Mouse (Mus musculus): Measurements from ENCODE around the gene Gpbar1. TPM values are rescaled to one million over a fixed set of nuclear protein-coding genes. Genes with fewer than 3 reads are reported as not detected.

Gene Gpbar1
- polyA plus RNA-seq, 2 experiments: 0.34 TPM; not detected in 1

DNA sequence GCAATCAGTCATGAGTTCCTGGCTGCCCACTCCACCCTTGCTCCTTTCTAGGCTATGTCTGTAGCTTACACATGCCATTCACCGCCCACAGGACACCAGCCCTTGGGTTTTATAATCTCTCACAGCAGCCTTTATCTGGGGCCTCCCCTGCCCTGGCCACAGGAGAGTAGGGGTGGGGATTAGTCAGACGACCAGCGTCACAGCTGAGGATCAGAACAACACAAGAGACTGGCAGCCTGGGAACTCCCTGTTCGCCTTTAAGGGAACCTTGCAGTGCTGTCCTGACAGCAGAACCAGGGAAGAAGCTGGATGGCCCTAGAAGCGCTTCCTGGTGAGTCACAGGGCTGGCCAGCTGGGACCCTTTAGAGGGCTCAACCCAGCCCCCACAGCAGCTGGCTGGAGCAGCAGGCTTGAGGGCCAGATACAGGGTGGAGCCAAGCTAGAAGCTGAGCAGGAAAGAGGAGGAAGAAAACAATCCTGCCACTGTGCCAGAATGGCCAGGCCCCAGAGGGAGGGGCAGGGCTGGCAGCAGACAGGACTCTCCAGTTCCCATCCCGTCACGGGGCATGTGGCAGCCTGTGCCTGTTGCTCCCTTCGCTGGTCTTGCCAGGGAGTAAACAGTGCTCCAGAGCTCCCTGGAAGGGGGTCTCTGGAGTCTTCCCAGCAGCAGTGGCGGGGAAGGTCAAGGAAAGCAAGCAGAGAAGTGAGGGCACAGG lies 17.3 kb downstream of the Gpbar1 start:
- H3K27me3 ChIP-seq (ENCODE audit: control insufficient read depth, insufficient read depth, low read length): no peaks in the 10 kb centered on the region
- peak overlapping the region; percentile 39 for H3K4me2 ChIP-seq (replicated peaks; ENCODE audit: low read depth, low read length, severe bottlenecking)
- H3K4me1 ChIP-seq (ENCODE audit: control insufficient read depth, insufficient read depth, low read length): peaks cover 26% of the 10 kb centered on the region
- H3K27ac ChIP-seq (replicated peaks; ENCODE audit: low read depth, low read length): peak overlapping the region; percentile 90
- H3K9ac ChIP-seq (ENCODE audit: low read depth, low read length, severe bottlenecking): peak overlapping the region; percentile 44
- H3K36me3 ChIP-seq (ENCODE audit: control insufficient read depth, insufficient read depth, low read length): peaks cover 33% of the 10 kb centered on the region
- peak; percentile 88 for DNase-seq (ENCODE audit: low spot score)
- 14% methylated on average over 9 of the region's 9 CpGs for WGBS
- no peaks in the 10 kb centered on the region for H3K9me3 ChIP-seq (ENCODE audit: control insufficient read depth, low read length)
- H3K4me3 ChIP-seq (replicated peaks; ENCODE audit: low read length): no peak overlapping the region
- TF ChIP-seq POLR2A (IDR thresholded peaks at IDR 0.05; ENCODE audit: borderline replicate concordance, extremely low read depth, insufficient read depth, insufficient read length): no peak
- peak; percentile 86 for ATAC-seq (ENCODE audit: low FRiP score, low read depth)

- Histone ChIP-seq H3K9me3 (ENCODE audit: control insufficient read depth, low read length) (no peaks in the 10 kb centered on the region), H3K4me2 (replicated peaks; ENCODE audit: low read depth, low read length, severe bottlenecking) (0 out of 2 replicates have a peak overlapping the region, but pooled peaks have one; percentile 39), H3K27me3 (ENCODE audit: control insufficient read depth, insufficient read depth, low read length) (no peaks in the 10 kb centered on the region), H3K4me1 (ENCODE audit: control insufficient read depth, insufficient read depth, low read length) (peaks cover 26% of the 10 kb centered on the region), H3K9ac (ENCODE audit: low read depth, low read length, severe bottlenecking) (peak overlapping the region; percentile 44; the same call in 1 of the 2 replicates), H3K4me3 (replicated peaks; ENCODE audit: low read length) (no peak overlapping the region), H3K27ac (replicated peaks; ENCODE audit: low read depth, low read length) (peak overlapping the region; percentile 90), H3K36me3 (ENCODE audit: control insufficient read depth, insufficient read depth, low read length) (peaks cover 26% of the 10 kb centered on the region)
- ATAC-seq (ENCODE audit: low FRiP score, low read depth): no peak
- no peak for DNase-seq (ENCODE audit: low spot score)
- no peak for TF ChIP-seq POLR2A (IDR thresholded peaks at IDR 0.05; ENCODE audit: borderline replicate concordance, extremely low read depth, insufficient read depth, insufficient read length)
- 40% methylated on average over 6 of the region's 6 CpGs for WGBS
Measured at GRCm38 (mm10) chr1:74296477-74296876, 18.1 kb downstream of the Gpbar1 start.

- H3K4me2 ChIP-seq (replicated peaks; ENCODE audit: low read depth, low read length, severe bottlenecking): no peak overlapping the region
- WGBS: 78% methylated on average over 3 of the region's 3 CpGs
- DNase-seq (ENCODE audit: low spot score) (no peak), ATAC-seq (ENCODE audit: low FRiP score, low read depth) (no peak)
- no peaks in the 10 kb centered on the region for H3K27me3 ChIP-seq (ENCODE audit: control insufficient read depth, insufficient read depth, low read length)
- no peak overlapping the region for H3K4me3 ChIP-seq (replicated peaks; ENCODE audit: low read length)
- H3K9ac ChIP-seq (ENCODE audit: low read depth, low read length, severe bottlenecking): no peak overlapping the region
- peaks cover 26% of the 10 kb centered on the region for H3K4me1 ChIP-seq (ENCODE audit: control insufficient read depth, insufficient read depth, low read length)
- no peak overlapping the region; the same call in 1 of the 2 replicates for H3K27ac ChIP-seq (replicated peaks; ENCODE audit: low read depth, low read length)
- H3K9me3 ChIP-seq (ENCODE audit: control insufficient read depth, low read length): no peaks in the 10 kb centered on the region
- no peak for TF ChIP-seq POLR2A (IDR thresholded peaks at IDR 0.05; ENCODE audit: borderline replicate concordance, extremely low read depth, insufficient read depth, insufficient read length)
- H3K36me3 ChIP-seq (ENCODE audit: control insufficient read depth, insufficient read depth, low read length): peaks cover 24% of the 10 kb centered on the region
Measured at GRCm38 (mm10) chr1:74297269-74297668, 18.9 kb downstream of the Gpbar1 start.

DNA sequence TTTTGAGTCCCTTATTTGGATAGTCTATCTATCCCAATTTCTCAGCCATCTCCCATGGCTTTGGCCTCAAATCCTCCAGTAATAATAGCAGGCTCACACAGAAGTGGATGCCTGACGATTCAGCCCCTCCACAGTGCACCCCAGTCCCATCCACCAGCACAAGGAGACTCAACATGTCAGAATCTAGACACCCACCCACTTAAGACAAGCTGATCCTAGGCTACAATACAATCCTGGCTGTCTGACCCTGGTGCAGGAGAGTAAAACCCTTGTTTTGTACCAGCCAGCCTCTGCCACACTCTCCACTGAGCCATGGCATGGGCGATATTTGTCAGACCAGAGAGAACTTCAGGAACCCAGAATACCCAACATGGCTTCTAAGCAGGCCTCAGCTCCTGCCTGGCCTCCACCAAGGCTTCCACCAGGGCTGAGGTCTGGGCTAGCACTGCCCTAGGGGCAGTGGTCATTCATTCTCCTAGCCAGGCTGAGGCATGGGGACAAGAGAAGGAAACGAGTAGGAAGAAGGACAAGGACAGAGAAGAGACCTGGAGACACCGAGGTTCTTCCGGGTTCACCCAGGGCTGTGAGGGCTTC lies 19.9 kb downstream of the Gpbar1 start:
- ATAC-seq (ENCODE audit: low FRiP score, low read depth): no peak
- Histone ChIP-seq H3K4me3 (replicated peaks; ENCODE audit: low read length) (no peak overlapping the region), H3K9ac (ENCODE audit: low read depth, low read length, severe bottlenecking) (no peak overlapping the region), H3K4me2 (replicated peaks; ENCODE audit: low read depth, low read length, severe bottlenecking) (no peak overlapping the region), H3K27me3 (ENCODE audit: control insufficient read depth, insufficient read depth, low read length) (no peaks in the 10 kb centered on the region), H3K9me3 (ENCODE audit: control insufficient read depth, low read length) (no peaks in the 10 kb centered on the region), H3K36me3 (ENCODE audit: control insufficient read depth, insufficient read depth, low read length) (peaks cover 14% of the 10 kb centered on the region), H3K27ac (replicated peaks; ENCODE audit: low read depth, low read length) (no peak overlapping the region), H3K4me1 (ENCODE audit: control insufficient read depth, insufficient read depth, low read length) (peaks cover 32% of the 10 kb centered on the region)
- TF ChIP-seq POLR2A (IDR thresholded peaks at IDR 0.05; ENCODE audit: borderline replicate concordance, extremely low read depth, insufficient read depth, insufficient read length): no peak
- 85% methylated on average over 5 of the region's 5 CpGs for WGBS
- DNase-seq (ENCODE audit: low spot score): no peak

- no peak for TF ChIP-seq POLR2A (IDR thresholded peaks at IDR 0.05; ENCODE audit: borderline replicate concordance, extremely low read depth, insufficient read depth, insufficient read length)
- peaks cover 7% of the 10 kb centered on the region for H3K36me3 ChIP-seq (ENCODE audit: control insufficient read depth, insufficient read depth, low read length)
- no peaks in the 10 kb centered on the region for H3K9me3 ChIP-seq (ENCODE audit: control insufficient read depth, low read length)
- H3K4me2 ChIP-seq (replicated peaks; ENCODE audit: low read depth, low read length, severe bottlenecking): no peak overlapping the region
- ATAC-seq (ENCODE audit: low FRiP score, low read depth): no peak
- DNase-seq (ENCODE audit: low spot score): no peak
- peaks cover 32% of the 10 kb centered on the region for H3K4me1 ChIP-seq (ENCODE audit: control insufficient read depth, insufficient read depth, low read length)
- 70% methylated on average over 5 of the region's 5 CpGs for WGBS
- no peaks in the 10 kb centered on the region for H3K27me3 ChIP-seq (ENCODE audit: control insufficient read depth, insufficient read depth, low read length)
- H3K4me3 ChIP-seq (replicated peaks; ENCODE audit: low read length): no peak overlapping the region
- no peak overlapping the region for H3K27ac ChIP-seq (replicated peaks; ENCODE audit: low read depth, low read length)
- no peak overlapping the region for H3K9ac ChIP-seq (ENCODE audit: low read depth, low read length, severe bottlenecking)
Measured at GRCm38 (mm10) chr1:74298996-74299395, 20.6 kb downstream of the Gpbar1 start.
